Mouse (Mus musculus): ENCODE results near the gene Pdzk1ip1.

DNA sequence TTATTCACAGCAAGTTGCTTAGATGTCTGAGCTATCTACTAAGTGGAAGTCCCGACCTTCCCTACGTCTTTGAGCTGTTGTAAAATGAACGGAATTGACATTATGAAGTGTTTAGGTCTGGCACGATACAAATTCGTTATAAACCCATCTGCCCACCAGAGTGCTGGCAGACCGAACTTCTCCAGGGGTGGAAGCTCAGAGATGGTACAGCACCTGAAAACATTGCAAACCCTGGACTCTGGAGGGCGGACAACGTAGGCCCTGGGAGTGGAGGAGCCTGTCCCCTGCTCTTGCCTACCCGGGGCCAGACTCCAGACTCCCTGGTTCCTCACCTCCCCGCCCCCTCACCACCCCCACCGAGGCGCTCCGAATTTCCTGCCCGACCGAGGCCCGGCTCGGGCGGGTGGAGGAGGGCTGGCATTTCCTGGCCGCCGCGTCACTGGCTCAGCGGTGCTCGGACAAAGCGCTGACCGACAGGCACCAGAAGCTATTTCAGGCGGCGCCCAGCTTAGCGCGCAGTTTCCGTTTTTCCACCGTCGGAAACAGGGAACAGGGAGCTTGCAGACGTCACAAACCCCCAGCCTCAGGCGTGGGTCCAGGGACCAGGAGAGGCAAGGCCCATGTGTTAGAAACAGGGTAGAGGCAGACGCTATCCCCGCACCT, 36.0 kb upstream of the Pdzk1ip1 start:
- TF ChIP-seq POLR2A (IDR thresholded peaks at IDR 0.05; ENCODE audit: borderline replicate concordance, extremely low read depth, insufficient read depth, insufficient read length, poor library complexity, severe bottlenecking) (no peak), CTCF (IDR thresholded peaks at IDR 0.05; ENCODE audit: borderline replicate concordance, extremely low read depth, insufficient read depth, insufficient read length) (no peak)
